ENCODE assay signal across 24 mouse cellular contexts in the genomic region with DNA sequence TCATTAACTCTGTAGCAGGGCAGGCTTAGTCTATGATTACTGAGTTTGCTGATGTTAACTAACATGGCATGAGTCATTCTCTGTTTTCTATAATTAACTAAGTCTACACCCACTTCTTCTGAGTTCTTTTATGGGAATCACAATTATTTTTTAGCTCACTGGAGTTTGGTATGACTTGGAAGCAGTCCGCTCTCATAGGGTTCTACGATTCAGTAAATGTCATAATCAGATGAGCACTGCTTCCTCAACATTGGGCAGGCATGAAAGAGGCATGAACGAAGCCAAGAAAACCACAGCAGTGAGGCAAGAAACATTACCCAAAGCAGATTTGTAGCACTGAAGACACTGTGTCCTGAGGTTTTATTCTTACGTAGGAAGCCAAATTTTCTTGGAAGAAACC.
DNase-seq lines count a peak whose midpoint lies in the region; ATAC-seq and TF ChIP-seq lines count a peak whose summit lies in the region.
"Had no signal": no experiment of that assay in that cellular context is flagged by ENCODE, and none has a peak within 500 bp of the region (broad histone marks: within the 10 kb centered on the region; RNA-seq: fewer than 3 reads in every experiment).

No protein-coding gene starts in this region.

- H3K4me2 ChIP-seq in forebrain, embryonic 15.5 days (replicated peaks) = no peak overlapping the region
- H3K4me2 ChIP-seq: heart, embryonic 15.5 days; hindbrain, embryonic 13.5 days; limb, embryonic 13.5 days; liver, embryonic 13.5 days; lung, embryonic 15.5 days; midbrain, embryonic 12.5 days; neural tube, embryonic 15.5 days had no signal

- no peak for DNase-seq in layer of hippocampus, adult 2 months (ENCODE audit: low spot score in 2 of 2)
- DNase-seq in layer of hippocampus, adult 18-20 months (ENCODE audit: low spot score in 2 of 2) = no peak
- DNase-seq in right cerebral cortex, postnatal 25 days = peak; percentile 23
- DNase-seq in right cerebral cortex, postnatal 4 days = no peak
- no peak for DNase-seq in heart, adult 11 months
- DNase-seq: adrenal gland, postnatal 25 days; cerebellum, adult 11-12 months; heart, postnatal 36 days; kidney, adult 2 months; layer of hippocampus, postnatal 36 days; liver, embryonic 13.5 days; right cerebral cortex, adult 18-20 months had no signal

- no peaks in the 10 kb centered on the region for H3K36me3 ChIP-seq in forebrain, embryonic 15.5 days
- H3K36me3 ChIP-seq: heart, embryonic 15.5 days; hindbrain, embryonic 13.5 days; limb, embryonic 13.5 days; liver, embryonic 13.5 days; lung, embryonic 15.5 days; midbrain, embryonic 12.5 days; neural tube, embryonic 15.5 days had no signal

- no peak overlapping the region for H3K9ac ChIP-seq in forebrain, embryonic 15.5 days (replicated peaks)
- H3K9ac ChIP-seq: heart, embryonic 15.5 days; hindbrain, embryonic 13.5 days; limb, embryonic 13.5 days; liver, embryonic 13.5 days; lung, embryonic 15.5 days; midbrain, embryonic 12.5 days; neural tube, embryonic 15.5 days had no signal

- WGBS in forebrain, embryonic 15.5 days = 92% methylated on average over 4 of the region's 4 CpGs

- H3K27me3 ChIP-seq in forebrain, embryonic 15.5 days = no peaks in the 10 kb centered on the region
- H3K27me3 ChIP-seq: heart, embryonic 15.5 days; hindbrain, embryonic 13.5 days; limb, embryonic 13.5 days; liver, embryonic 13.5 days; lung, embryonic 15.5 days; midbrain, embryonic 12.5 days; neural tube, embryonic 15.5 days had no signal

- no peaks in the 10 kb centered on the region; the same call in 1 of the 2 replicates for H3K4me1 ChIP-seq in embryonic fibroblast, embryonic 13.5 days (ENCODE audit: control insufficient read depth, insufficient read depth, low read length)
- H3K4me1 ChIP-seq in forebrain, embryonic 15.5 days = no peaks in the 10 kb centered on the region
- H3K4me1 ChIP-seq: heart, embryonic 15.5 days; hindbrain, embryonic 13.5 days; limb, embryonic 13.5 days; liver, embryonic 13.5 days; lung, embryonic 15.5 days; midbrain, embryonic 12.5 days; neural tube, embryonic 15.5 days had no signal

- no peak overlapping the region for H3K4me3 ChIP-seq in layer of hippocampus, adult 2 months
- no peak overlapping the region for H3K4me3 ChIP-seq in embryonic fibroblast, embryonic 13.5 days (ENCODE audit: insufficient read depth, low read length)
- H3K4me3 ChIP-seq in forebrain, embryonic 15.5 days = no peak overlapping the region
- H3K4me3 ChIP-seq: heart, embryonic 15.5 days; hindbrain, embryonic 13.5 days; limb, embryonic 13.5 days; liver, embryonic 13.5 days; lung, embryonic 15.5 days; midbrain, embryonic 12.5 days; neural tube, embryonic 15.5 days had no signal

- no peaks in the 10 kb centered on the region for H3K9me3 ChIP-seq in forebrain, embryonic 15.5 days
- H3K9me3 ChIP-seq: heart, embryonic 15.5 days; hindbrain, embryonic 13.5 days; limb, embryonic 13.5 days; liver, embryonic 13.5 days; lung, embryonic 15.5 days; midbrain, embryonic 12.5 days; neural tube, embryonic 15.5 days had no signal

- no peak for TF ChIP-seq CTCF in layer of hippocampus, adult 2 months (conservative IDR thresholded peaks at IDR 0.05)
- TF ChIP-seq CTCF in embryonic fibroblast, embryonic 13.5 days (IDR thresholded peaks at IDR 0.05; ENCODE audit: borderline replicate concordance, insufficient read depth, low read length) = no peak

- 0 out of 2 replicates have a peak overlapping the region, but pooled peaks have one; percentile 6 for H3K27ac ChIP-seq in layer of hippocampus, adult 2 months
- H3K27ac ChIP-seq in embryonic fibroblast, embryonic 13.5 days (ENCODE audit: insufficient read depth, low read length) = peak overlapping the region; percentile 47; the same call in 1 of the 2 replicates
- no peak overlapping the region for H3K27ac ChIP-seq in forebrain, embryonic 15.5 days (replicated peaks)
- H3K27ac ChIP-seq: heart, embryonic 15.5 days; hindbrain, embryonic 13.5 days; kidney, postnatal 0 days; limb, embryonic 13.5 days; liver, embryonic 13.5 days; lung, embryonic 15.5 days; midbrain, embryonic 12.5 days; neural tube, embryonic 15.5 days had no signal

- ATAC-seq in forebrain, embryonic 15.5 days (replicated peaks) = no peak
- ATAC-seq: activated CD4-positive, CD25-positive, alpha-beta regulatory T cell, adult 4 months; forebrain, embryonic 14.5 days; inflammation-experienced regulatory T-cells, adult 6 months had no signal

- TF ChIP-seq POLR2A in embryonic fibroblast, embryonic 13.5 days (IDR thresholded peaks at IDR 0.05; ENCODE audit: low read depth, low read length) = no peak
